Mouse (Mus musculus) lung, postnatal 10 days (tissue): ENCODE results near the gene D430041D05Rik.

ENCODE experiments used
- DNase-seq: peaks from one replicate; pipeline ENCODE4 v3.0.0; 2021

The D430041D05Rik gene

GRCm38 (mm10) chr2:104254944-104255343 is 155.9 kb downstream of the D430041D05Rik start:
- no peak for DNase-seq

- no peak for DNase-seq
These were observed 157.5 kb downstream of the D430041D05Rik start for GRCm38 (mm10) chr2:104253341-104253740.

GRCm38 (mm10) chr2:104251647-104252046 is 159.2 kb downstream of the D430041D05Rik start:
- no peak for DNase-seq

- no peak for DNase-seq
These were observed 161.0 kb downstream of the D430041D05Rik start for GRCm38 (mm10) chr2:104249856-104250255.

GRCm38 (mm10) chr2:104246851-104247250 is 164.0 kb downstream of the D430041D05Rik start:
- DNase-seq, result no peak

- DNase-seq, result no peak
These were observed 168.8 kb downstream of the D430041D05Rik start for GRCm38 (mm10) chr2:104242055-104242454.

- DNase-seq, result no peak
These were observed 173.7 kb downstream of the D430041D05Rik start for GRCm38 (mm10) chr2:104237141-104237540.

- peak; percentile 21 for DNase-seq
These were observed 180.4 kb downstream of the D430041D05Rik start for GRCm38 (mm10) chr2:104230444-104230843.

- no peak for DNase-seq
These were observed 184.8 kb downstream of the D430041D05Rik start for GRCm38 (mm10) chr2:104226057-104226456.

GRCm38 (mm10) chr2:104219733-104220391 is 191.0 kb downstream of the D430041D05Rik start:
- peak; percentile 60 for DNase-seq

GRCm38 (mm10) chr2:104218588-104219065 is 192.2 kb downstream of the D430041D05Rik start:
- peak; percentile 54 for DNase-seq

- peak; percentile 47 for DNase-seq
These were observed 192.7 kb downstream of the D430041D05Rik start for GRCm38 (mm10) chr2:104218114-104218513.

- no peak for DNase-seq
These were observed 201.4 kb downstream of the D430041D05Rik start for GRCm38 (mm10) chr2:104209408-104209807.

- no peak for DNase-seq
These were observed 202.4 kb downstream of the D430041D05Rik start for GRCm38 (mm10) chr2:104208415-104208814.

- no peak for DNase-seq
These were observed 202.9 kb downstream of the D430041D05Rik start for GRCm38 (mm10) chr2:104207948-104208347.

- no peak for DNase-seq
These were observed 205.2 kb downstream of the D430041D05Rik start for GRCm38 (mm10) chr2:104205623-104206022.

GRCm38 (mm10) chr2:104200211-104200610 is 210.6 kb downstream of the D430041D05Rik start:
- DNase-seq, result no peak

- no peak for DNase-seq
These were observed 212.6 kb downstream of the D430041D05Rik start for GRCm38 (mm10) chr2:104198186-104198585.

GRCm38 (mm10) chr2:104197281-104197680 is 213.5 kb downstream of the D430041D05Rik start:
- no peak for DNase-seq

- DNase-seq, result no peak
These were observed 218.2 kb downstream of the D430041D05Rik start for GRCm38 (mm10) chr2:104192401-104193141.

GRCm38 (mm10) chr2:104191723-104192122 is 219.1 kb downstream of the D430041D05Rik start:
- no peak for DNase-seq

GRCm38 (mm10) chr2:104188859-104189258 is 222.0 kb downstream of the D430041D05Rik start:
- DNase-seq, result no peak

- DNase-seq, result no peak
These were observed 223.7 kb downstream of the D430041D05Rik start for GRCm38 (mm10) chr2:104187073-104187472.

GRCm38 (mm10) chr2:104185616-104186015 is 225.2 kb downstream of the D430041D05Rik start:
- DNase-seq, result no peak
